Mouse (Mus musculus): ENCODE results near the gene Nme6. TPM values are rescaled to one million over a fixed set of nuclear protein-coding genes. Genes with fewer than 3 reads are reported as not detected.
"Not testable (repeated sequence)": the region's sequence is repeated elsewhere in the genome, so short reads cannot be mapped to it uniquely, and the experiment has no call there.

Gene Nme6
- 10 to 100 TPM; 15.1 to 18.4 TPM for total RNA-seq (2021)

DNA sequence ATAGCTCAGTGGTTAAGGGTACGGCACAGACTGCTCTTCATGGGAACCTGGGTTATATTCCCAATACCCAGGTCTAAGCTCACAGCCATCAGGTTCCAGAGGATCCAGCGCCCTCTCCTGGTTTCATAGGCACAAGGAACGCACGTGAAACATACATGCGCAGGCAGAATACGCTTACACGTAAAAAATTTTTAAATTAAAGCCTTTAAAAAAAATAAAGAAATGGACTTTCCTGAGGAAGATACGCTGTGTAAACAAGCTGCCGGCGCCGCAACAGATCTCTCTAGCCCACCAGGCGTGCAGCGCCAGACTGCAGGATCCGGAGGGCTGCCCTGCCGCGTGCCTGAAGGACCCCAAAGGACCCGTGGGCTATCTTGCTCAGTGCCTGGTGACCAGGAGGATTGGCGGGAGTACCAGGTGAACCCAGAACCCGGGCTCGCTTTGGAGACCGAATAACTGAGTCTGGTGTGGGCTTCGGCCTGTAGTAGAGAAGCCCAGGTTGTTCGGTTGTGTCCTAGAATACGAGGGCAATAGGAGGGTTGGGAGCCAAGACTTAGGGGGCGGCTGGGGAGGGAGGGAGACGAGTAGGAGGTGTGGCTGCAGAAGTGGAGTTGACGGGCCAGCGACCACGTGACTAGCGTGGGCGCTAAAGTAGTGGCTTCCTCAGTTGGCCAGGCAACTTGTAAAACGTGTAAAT, at the start of gene Nme6:
Gene Nme6, plus strand, starts transcription at position 359 of the 697 bp plus-strand sequence.
- peak; percentile 89 to 93 for DNase-seq
- intact Hi-C loops (cut with DNase I) = loop anchor here (1.0 kb wide), 1 partner anchor 147 kb away; no protein-coding TSS in a partner anchor

DNA sequence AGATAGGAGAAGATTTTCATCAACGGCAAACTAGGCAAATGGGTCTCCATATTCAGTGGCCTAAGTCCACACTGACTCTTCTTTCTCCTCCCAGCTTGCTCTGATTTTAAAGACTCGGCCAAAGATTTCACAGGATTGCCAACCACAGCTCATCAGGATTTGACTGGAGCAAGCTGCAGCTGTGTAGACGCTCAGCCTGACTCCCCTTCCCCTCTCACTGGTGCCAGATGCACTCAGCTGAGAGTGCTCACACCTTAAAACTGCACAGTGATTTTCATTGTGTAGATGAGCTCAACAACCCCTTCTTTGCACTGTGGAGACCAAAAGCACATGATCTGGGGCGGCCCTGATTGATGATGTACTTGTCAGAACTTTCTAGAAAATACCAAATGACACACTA, 42.0 kb upstream of the Nme6 start, which contains the start of gene Fbxw27:
Gene Fbxw27, minus strand, starts transcription at position 101 of the 400 bp plus-strand sequence.
- DNase-seq; intact Hi-C loops (cut with DNase I): not testable (repeated sequence)

DNA sequence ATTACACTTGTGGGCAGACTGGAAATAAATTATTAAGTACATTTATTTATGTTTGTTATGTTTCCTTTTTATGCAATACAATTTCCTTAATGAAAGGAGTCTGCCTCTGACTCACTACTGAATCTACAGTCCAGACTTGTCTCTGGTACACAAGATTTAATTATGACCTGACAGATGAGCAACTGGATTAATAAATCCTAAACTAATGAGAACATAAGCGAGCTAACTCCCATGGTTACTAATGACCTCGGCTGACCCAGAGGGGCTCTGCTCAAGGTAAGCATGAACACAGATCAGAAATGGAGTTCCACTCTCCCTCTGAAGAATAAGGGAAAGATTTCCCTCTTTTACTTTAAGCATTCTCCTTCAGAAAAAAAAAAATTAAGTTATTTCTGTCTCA, 37.3 kb upstream of the Nme6 start:
- intact Hi-C loops (cut with DNase I) = no loop called here
- DNase-seq = no peak

DNA sequence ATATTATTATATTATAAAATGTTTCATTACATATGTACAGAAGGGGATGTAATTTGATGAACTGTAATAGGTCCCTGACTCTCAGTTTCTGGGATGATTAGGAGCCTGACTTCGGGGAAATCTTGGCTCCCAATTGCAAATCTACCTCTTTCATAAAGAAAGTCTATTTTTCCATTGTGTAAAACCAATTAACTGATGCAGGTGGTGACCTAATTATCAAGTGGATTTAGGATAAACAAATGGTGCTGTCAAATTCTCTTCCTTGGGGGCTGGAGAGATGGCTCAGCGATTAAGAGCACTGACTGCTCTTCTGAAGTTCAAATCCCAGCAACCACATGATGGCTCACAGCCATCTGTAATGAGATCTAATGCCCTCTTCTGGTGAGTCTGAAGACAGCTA, 36.7 kb upstream of the Nme6 start:
- intact Hi-C loops (cut with DNase I) = no loop called here
- no peak for DNase-seq

DNA sequence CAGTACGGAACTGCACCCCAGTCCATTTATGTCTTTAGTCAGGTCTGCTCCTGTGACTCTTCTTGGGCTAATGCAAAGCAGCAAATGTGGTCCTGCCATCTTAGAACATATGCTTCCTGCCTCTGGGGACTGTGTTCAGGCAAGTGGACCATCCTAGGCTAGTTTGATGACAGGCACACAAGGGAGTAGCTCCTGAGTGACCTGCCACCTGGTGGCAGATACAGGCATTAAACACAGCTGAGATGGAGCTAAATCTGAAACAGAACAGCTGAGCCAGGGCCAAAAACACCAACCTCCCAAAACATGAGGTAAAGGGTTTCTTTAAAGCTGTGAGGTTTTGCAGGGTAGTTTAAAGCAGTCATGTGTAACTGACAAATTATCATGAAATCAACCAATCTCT, 34.5 kb upstream of the Nme6 start:
- intact Hi-C loops (cut with DNase I) = no loop called here
- DNase-seq = peak; percentile 2 to 21

DNA sequence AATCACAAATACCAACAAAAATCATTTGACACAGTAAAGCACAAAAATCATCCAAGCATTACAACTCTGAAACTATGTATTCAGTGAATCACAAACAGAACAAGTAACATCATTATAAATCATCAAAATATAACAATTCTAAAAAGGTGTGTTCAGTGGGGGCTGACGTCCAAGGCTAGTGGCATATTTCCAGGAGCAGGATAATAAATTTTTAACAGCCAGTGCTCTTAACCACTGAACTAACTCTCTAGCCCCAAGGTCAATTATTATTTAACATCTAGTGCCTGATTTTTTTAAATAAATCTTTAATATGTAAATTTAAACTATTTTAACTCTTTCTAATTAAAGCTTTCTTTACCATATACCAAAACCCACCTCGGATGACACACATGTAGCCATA, 27.0 kb upstream of the Nme6 start:
- DNase-seq; intact Hi-C loops (cut with DNase I): not testable (repeated sequence)

DNA sequence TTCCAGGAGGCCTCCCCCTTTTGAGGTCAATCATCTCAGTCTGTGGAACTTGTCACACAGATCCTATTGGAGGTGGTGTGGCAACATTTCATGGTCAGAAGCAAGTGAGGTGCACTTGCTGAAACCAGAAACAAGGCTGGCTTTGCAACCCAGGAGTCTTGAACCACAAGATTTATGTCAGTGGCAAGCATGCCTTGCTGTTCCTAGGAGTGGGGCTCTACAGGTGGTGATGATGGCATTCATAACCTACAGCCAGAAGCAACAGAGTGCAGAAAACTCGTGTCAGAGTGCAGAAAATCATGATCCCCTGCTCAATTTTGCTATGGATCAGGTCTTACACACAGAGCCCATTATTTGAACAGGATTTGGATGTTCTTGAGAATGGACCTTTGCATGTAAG, 26.3 kb upstream of the Nme6 start:
- intact Hi-C loops (cut with DNase I) = no loop called here
- no peak for DNase-seq

DNA sequence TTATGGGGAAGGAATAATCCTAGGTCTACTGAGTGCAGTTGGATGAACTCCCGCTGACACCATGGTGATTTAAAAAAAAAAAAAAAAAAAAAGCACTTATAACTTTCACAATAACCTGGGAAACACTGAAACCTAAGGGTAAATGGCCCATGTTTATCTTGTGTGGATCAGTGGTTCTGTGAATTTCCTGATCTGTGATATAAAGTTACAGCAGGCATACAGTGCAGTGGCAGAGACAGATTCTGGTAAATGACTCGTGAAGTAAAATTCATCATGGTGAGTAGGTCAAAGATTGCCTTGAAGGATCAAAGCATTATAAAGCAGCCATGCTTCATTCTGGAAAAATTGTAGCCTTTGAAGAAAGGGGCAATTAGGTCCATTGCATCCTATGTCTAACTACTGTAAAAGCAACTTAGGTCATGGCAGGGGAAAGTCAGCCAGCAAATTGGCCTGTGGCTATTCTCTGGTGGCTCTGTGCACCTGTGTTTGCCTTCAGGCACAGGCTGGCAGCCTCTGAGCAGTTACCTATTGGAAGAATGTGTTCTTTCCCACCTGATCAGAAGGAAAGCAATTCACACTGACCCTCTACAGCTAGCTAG, 25.8 kb upstream of the Nme6 start:
- DNase-seq = no peak
- intact Hi-C loops (cut with DNase I) = no loop called here

DNA sequence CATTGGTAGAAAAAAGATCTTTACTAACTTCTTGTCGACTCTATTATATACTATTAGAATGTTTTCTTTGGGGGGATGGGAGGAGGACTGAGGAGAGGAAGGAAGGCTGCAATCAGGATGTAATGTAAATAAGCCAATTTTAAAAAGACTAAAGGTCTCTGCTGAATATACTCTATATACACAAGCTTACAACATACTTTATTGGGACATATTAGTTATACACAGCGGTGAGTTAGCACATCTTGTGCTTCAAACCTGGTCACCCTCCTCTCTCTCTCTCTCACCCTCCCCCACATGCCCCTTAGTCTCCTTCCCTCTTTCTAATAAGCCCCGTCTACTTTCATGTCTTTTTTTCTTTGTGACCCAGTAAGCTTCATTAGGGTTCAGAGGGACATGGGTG, 24.7 kb upstream of the Nme6 start:
- intact Hi-C loops (cut with DNase I) = no loop called here
- no peak for DNase-seq

DNA sequence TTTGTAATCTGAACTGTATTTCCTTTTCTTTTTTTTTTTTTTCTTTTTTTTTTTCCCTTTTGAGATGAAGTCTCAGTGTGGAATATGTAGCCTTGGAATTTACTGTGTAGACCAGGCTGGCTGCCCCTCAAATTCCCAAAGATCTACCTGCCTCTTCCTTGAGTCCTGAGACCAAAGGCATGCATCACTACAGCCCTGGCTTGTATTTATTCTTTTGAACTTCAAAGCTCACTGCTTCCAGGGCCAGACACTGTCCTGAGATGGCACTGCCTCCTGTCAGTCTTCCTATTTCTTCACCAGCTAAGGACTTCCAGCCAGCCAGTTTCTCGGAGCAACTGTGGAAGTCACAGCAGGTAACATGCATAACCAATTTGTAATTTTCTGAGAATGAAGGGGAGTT, 20.6 kb upstream of the Nme6 start, which contains the start of gene Spink8:
Gene Spink8, plus strand, starts transcription at position 301 of the 400 bp plus-strand sequence.
- intact Hi-C loops (cut with DNase I) = no loop called here
- DNase-seq = no peak

DNA sequence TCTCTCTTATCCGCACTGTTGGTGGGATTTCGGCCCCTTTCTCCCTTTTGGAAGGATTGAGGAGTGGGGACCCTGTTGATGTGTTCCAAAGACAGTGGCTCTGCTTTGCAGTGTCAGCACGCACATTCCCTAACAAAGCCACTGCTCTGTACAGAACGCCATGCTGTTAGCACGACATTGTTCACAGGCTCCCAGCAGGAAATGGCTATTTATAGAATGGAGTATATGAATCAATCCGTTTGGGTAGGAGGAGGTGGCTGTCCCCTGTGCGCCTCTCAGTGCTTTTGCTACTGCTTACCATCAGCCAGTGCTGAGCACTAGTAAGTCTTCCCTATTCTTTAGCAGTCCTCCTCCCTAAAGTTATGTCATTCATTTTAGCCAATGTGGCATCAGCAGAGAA, 19.1 kb upstream of the Nme6 start:
- peak in 1 of 2 experiments; percentile 5 for DNase-seq
- intact Hi-C loops (cut with DNase I) = no loop called here

DNA sequence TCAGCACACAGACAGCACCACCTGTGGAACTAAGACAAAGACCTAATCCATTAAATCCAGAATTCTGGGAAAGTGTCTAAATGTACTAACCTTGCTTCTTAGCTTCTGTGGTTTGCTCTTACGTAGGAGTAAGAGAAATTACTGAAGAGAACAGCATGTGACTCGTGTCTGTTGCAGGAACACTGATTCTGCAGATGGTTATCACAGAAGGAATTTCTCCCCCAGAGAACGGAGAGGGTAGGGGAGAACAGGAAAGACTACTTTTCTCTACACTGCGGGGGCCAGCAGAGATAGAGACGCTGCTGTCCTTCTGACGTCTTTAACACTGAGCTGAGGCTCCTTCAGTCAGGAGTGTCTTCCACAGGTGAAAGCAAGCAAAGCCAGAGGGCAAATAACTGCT, 16.2 kb upstream of the Nme6 start:
- DNase-seq = no peak
- intact Hi-C loops (cut with DNase I) = no loop called here

DNA sequence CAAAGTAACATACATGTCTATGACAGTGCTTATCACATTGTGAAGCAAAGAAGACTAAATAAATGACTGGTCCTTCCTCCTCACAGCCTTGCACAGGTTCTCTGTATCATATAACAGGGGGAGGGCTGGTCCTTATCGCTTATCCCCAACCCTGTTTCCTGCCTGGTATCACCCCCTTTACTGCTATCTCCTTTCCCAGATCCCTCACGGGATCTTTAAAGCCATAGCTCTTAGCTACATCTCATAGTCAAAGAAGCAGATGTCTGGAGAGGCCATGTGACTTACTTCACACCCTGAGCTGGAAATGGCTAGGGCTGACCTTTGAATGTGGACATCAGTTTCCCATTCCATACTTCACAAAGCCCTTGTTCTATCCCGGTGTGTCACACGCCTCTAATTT, 6.8 kb upstream of the Nme6 start:
- intact Hi-C loops (cut with DNase I) = no loop called here
- DNase-seq = no peak

DNA sequence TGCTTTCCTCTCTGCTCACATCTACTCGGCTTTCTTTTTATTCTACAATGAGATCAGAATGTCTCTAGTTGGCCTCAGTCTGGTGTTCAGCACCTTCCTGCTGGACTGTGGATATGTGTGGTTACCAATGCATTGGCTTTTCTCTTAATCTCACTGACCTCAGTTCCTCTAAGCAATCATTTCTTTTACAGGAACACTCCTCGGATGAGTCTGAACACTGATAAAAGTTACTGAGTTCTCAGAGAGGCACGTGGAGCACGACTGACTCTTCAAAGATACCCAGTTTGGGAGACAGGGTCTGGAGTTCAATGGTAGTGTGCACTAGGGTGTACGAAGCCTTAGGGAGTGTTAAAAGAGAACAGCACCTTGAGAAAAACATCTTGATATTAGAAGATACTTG, 6.4 kb upstream of the Nme6 start:
- DNase-seq = no peak
- intact Hi-C loops (cut with DNase I) = no loop called here

DNA sequence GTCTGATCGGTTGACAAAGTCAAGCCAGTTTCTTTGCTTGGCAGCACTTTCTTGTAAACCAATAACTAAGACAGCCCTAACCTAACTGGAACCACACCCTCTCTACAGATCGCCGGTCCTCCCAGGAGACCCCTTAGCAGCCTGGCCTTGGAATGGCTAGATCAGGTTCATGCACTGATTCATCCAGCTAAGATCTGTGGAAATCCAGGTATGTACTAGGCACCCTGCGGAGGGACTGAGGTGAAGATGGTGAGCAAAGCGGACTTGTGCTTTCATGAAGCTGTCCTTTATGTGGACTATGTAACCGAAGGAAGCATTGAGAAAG, 501 bp downstream of the Nme6 start:
- no peak for DNase-seq
- intact Hi-C loops (cut with DNase I) = no loop called here

DNA sequence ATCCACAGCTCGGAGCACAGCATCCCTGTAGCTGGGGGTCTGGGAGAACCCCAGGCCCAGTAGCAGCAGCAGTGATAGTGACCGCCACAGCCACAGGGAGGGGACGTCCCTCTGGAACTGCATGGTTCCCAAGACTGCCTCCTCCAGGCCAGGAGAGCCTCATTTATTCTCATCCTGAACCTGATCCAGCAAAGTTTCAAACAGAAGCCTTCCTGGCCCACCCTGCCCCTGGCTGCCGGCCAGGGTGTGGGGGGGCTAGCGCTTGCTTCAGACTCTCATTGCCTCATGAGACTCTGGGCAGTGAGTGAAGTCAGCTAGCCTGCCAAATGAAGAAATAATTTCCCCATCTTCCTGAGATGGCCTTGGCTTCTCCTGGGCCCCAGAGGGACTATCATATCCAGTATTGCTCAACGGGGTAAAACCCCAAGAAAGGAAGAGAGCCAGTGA, 16.8 kb downstream of the Nme6 start, which contains the start of gene Camp:
Gene Camp, minus strand, starts transcription at position 306 of the 447 bp plus-strand sequence.
- DNase-seq = peak; percentile 55 to 58
- intact Hi-C loops (cut with DNase I) = loop anchor here (5.0 kb wide), 1 partner anchor 707 kb away; no protein-coding TSS in a partner anchor

DNA sequence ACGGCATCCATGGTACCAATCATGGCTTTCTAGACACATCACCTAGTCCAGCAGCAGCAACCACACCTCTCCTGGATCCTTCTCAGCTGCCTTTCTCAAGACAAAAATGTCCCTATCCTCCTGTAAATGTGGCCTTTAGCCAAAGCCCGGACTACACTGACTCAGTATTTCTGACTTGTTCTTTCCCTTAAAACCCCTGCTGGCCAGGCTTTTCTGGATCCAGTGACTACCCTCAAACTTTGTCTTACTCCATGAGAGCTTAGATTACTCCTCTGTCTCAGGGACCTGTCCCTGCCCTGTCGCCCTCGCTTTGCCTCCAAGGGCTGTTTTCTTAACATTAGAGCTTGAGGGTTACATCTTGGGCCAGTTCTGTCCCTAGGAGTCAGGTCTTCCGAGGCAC, 17.6 kb downstream of the Nme6 start:
- DNase-seq = no peak
- intact Hi-C loops (cut with DNase I) = no loop called here

DNA sequence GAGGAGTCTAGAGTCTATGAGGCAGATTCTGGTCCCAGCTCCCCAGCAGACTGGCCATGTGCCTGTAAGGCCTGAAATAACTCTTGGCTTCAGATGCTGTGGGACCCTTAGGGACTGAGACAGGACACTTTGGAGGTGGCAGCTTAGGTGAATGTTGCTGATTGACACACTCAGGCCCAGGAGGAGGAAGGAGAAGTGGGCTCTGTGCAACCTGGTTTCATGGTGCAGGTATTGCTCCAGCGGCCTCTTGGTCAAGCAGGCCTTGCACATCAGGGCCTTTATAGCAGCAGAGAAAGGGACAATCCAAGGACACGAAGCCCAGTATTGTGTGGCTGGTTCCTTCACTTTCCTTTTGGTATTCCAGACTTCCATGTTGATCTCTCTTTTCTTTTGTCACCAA, 21.8 kb downstream of the Nme6 start:
- DNase-seq = no peak
- intact Hi-C loops (cut with DNase I) = no loop called here

DNA sequence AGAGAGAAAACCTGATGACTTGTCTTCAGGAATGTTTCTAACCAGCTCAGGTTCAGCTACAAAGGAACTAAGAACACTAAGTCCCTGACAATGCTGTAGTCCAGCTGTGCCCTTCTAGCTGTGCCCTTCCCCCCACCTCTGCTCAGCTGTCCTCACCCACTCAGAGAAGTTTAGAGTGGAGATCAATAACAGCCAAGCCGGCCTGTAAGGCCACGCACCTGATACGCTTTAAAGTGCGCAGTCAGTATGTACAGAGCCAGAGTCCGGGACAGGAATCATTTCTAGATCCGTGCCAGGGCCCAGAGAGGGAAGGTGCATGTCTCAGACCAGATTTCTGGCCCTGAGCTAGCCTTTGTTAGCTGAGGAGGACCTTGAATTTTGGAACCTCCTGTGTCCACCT, 23.4 kb downstream of the Nme6 start:
- no peak for DNase-seq
- intact Hi-C loops (cut with DNase I) = no loop called here

DNA sequence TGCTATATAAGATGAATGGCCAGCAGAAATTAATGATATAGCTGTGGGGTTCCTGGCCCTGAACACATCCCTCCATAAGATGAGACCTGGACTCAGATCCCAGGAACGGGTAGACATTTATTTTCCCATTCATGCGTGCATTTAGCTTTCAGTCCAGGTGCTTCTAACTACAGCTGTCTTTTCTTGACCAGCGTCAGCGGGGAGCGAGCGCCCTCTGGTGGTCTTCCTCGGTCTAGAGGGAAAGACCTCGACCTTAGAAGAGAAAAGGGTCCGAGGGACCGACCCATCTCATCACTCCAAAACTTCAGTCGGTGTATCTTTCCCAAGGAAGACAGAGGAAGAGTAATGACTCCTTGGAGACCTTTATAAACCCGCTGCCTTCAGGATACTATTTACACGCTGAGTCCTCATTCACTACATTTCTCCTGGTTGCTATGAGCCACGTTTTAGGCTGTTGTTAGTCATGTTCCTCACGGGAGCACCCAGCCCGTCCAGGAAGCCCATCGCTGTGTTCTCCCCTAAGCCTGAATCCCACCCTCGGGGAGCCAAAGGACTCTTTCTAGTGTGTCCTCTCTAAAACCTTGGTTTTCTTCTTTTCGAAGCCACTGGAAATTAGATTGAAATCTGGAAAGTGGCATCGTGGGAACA, 30.0 kb downstream of the Nme6 start:
- intact Hi-C loops (cut with DNase I) = loop anchor here (2.0 to 5.0 kb wide), 3 partner anchors 178 to 860 kb away; no protein-coding TSS in a partner anchor
- DNase-seq = peak; percentile 79 to 89

DNA sequence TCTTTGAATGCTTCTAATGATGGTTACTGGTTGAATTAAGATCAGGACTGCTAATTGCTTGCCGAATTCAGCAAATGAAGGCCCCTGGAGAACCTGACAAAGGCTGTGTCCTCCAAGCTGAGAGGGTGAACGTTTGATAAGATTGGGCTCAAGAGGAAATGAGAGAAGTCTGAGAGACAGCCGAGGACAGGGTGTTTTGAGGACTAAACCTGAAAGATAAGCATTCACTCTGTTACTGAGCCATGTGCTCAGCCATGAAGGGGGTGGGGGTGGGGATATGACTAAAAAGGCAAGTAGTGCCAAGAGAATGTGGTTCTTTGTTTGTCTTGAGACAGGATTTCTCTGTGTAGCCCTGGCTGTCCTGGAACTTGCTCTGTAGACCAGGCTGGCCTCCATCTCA, 30.5 kb downstream of the Nme6 start:
- intact Hi-C loops (cut with DNase I) = loop anchor here (2.0 to 5.0 kb wide), 3 partner anchors 178 to 861 kb away; no protein-coding TSS in a partner anchor
- no peak for DNase-seq

DNA sequence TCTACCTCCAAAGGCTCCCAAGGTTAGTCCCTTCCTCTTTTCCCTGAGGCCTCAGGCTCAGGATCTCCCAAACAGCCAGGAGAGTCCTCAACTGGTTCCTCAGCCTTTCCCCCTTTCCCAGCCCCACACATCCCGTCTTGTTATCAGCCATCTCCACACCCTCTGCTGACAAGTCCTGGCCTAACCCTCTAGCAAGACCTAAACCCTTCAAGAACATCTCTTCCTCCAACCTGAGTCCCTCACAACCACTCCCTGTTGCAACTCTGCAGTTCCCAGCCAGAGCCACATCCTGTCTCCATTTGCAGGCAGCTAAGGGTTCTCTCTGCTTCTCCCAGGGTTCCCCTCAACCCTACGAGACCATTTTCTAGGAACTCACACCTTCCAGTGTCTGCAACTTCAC, 33.7 kb downstream of the Nme6 start:
- intact Hi-C loops (cut with DNase I) = no loop called here
- DNase-seq = no peak
